In the genomic region with DNA sequence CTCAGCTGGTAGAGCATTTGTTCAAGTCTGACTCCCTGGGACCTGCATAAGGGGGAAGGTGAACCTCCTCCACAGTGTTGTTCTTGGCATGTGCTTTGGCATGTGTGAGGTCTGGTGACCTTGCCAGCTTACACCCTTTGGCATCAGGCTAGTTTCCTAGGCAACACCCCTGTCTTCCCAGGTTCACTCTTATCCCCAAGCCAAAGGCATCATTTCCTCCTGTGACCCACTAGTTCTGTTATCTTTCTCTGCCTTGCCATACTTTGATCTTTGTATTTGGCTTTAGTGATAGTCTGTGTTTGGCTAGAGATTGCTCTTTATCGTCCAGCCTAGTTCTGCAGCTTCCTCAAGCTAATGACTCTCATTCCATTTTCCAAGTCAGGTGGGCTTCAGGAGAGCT, we compare ENCODE assay signal across 12 mouse cellular contexts. TPM values are rescaled to one million over a fixed set of nuclear protein-coding genes. Genes with fewer than 3 reads are reported as not detected.
DNase-seq lines count a peak whose midpoint lies in the region; ATAC-seq and TF ChIP-seq lines count a peak whose summit lies in the region.
"Had no signal": no experiment of that assay in that cellular context is flagged by ENCODE, and none has a peak within 500 bp of the region (broad histone marks: within the 10 kb centered on the region; RNA-seq: fewer than 3 reads in every experiment).

No protein-coding gene starts in this region.

- TF ChIP-seq CTCF in liver, embryonic 14.5 days (IDR thresholded peaks at IDR 0.05; ENCODE audit: low read depth): no peak

- H3K4me3 ChIP-seq in kidney, embryonic 15.5 days (replicated peaks): no peak overlapping the region
- no peak overlapping the region for H3K4me3 ChIP-seq in liver, embryonic 14.5 days (ENCODE audit: insufficient read depth in 1 of 2, low read depth in 2 of 2, low read length in 2 of 2)
- H3K4me3 ChIP-seq: hindbrain, embryonic 13.5 days; neural tube, embryonic 13.5 days had no signal

- H3K27ac ChIP-seq in kidney, embryonic 15.5 days: no peak overlapping the region
- no peak overlapping the region for H3K27ac ChIP-seq in liver, embryonic 14.5 days
- H3K27ac ChIP-seq: hindbrain, embryonic 13.5 days; neural tube, embryonic 13.5 days had no signal

- WGBS in kidney, embryonic 15.5 days: 68% methylated on average over 1 of the region's 1 CpGs
- 14% methylated on average over 1 of the region's 1 CpGs for WGBS in liver, embryonic 14.5 days (ENCODE audit: insufficient replicate concordance)

- no peak for ATAC-seq in kidney, embryonic 15.5 days (replicated peaks; ENCODE audit: low FRiP score)
- ATAC-seq in liver, embryonic 14.5 days (ENCODE audit: insufficient read depth): peak; percentile 68
- ATAC-seq: forebrain, embryonic 16.5 days had no signal

- no peaks in the 10 kb centered on the region for H3K27me3 ChIP-seq in kidney, embryonic 15.5 days
- H3K27me3 ChIP-seq in liver, embryonic 14.5 days (ENCODE audit: control insufficient read depth, insufficient read depth, low read length): no peaks in the 10 kb centered on the region
- H3K27me3 ChIP-seq: hindbrain, embryonic 13.5 days; neural tube, embryonic 13.5 days had no signal

- no peak overlapping the region for H3K9ac ChIP-seq in kidney, embryonic 15.5 days
- no peak overlapping the region for H3K9ac ChIP-seq in liver, embryonic 14.5 days (replicated peaks)
- H3K9ac ChIP-seq: hindbrain, embryonic 13.5 days; neural tube, embryonic 13.5 days had no signal

- peaks cover 72% of the 10 kb centered on the region for H3K36me3 ChIP-seq in kidney, embryonic 15.5 days
- peaks cover 22% of the 10 kb centered on the region for H3K36me3 ChIP-seq in liver, embryonic 14.5 days (replicated peaks; ENCODE audit: control insufficient read depth, insufficient read depth, low read depth)

- peak; percentile 54; the same call in 1 of the 2 replicates for TF ChIP-seq EP300 in liver, embryonic 14.5 days (IDR thresholded peaks at IDR 0.05; ENCODE audit: low read depth)

- no peak overlapping the region for H3K4me2 ChIP-seq in kidney, embryonic 15.5 days
- H3K4me2 ChIP-seq in liver, embryonic 14.5 days (ENCODE audit: low read depth): no peak overlapping the region
- H3K4me2 ChIP-seq: hindbrain, embryonic 13.5 days; neural tube, embryonic 13.5 days had no signal

- peak; percentile 51 to 56 for DNase-seq in adrenal gland, postnatal 36 days
- no peak for DNase-seq in adrenal gland, postnatal 25 days
- DNase-seq in kidney, postnatal 10 days: peak; percentile 1
- DNase-seq in Muller cell, postnatal 12 days (ENCODE audit: inconsistent ontology term): peak; percentile 37
- DNase-seq in liver, embryonic 14.5 days (ENCODE audit: low read depth in 3 of 3, low spot score in 3 of 3): peak in 1 of 3 experiments; percentile 12
- DNase-seq in urinary bladder, postnatal 25 days (ENCODE audit: low spot score): no peak
- no peak for DNase-seq in urinary bladder, postnatal 14 days (ENCODE audit: low spot score)
- DNase-seq: thymus, adult 2 months had no signal

- H3K4me1 ChIP-seq in kidney, embryonic 15.5 days: peaks cover 7% of the 10 kb centered on the region; the same call in 1 of the 2 replicates
- peaks cover 5 to 9% of the 10 kb centered on the region in 2 experiments; a peak in 3 of 4 replicates for H3K4me1 ChIP-seq in liver, embryonic 14.5 days (replicated peaks; ENCODE audit: control insufficient read depth in 2 of 2, insufficient read depth in 2 of 2, low read length in 1 of 2)

- no peaks in the 10 kb centered on the region for H3K9me3 ChIP-seq in kidney, embryonic 15.5 days (replicated peaks)
- no peaks in the 10 kb centered on the region for H3K9me3 ChIP-seq in liver, embryonic 14.5 days (ENCODE audit: control insufficient read depth, low read length)
- H3K9me3 ChIP-seq: neural tube, embryonic 13.5 days had no signal

RNA-seq across cellular contexts. Expression of gene Cyb5b, which starts 7.4 kb away (rescaled TPM):
- 100 to 1,000 TPM; 419 to 590 TPM for total RNA-seq in adrenal gland, postnatal 36 days (2021)
- total RNA-seq in adrenal gland, postnatal 25 days (2021): 570 and 647 TPM in 2 replicates
- 131 and 133 TPM in 2 replicates for polyA plus RNA-seq in kidney, embryonic 15.5 days (2015; fragmentation: Nextera tagmentation; extraction: Ambion mirVana)
- polyA plus RNA-seq in liver, embryonic 14.5 days (2012; rRNA removed): 14.1 and 21.1 TPM in 2 replicates
- 25.4 and 25.6 TPM in 2 replicates for polyA plus RNA-seq in liver, embryonic 14.5 days (2014; fragmentation: Nextera tagmentation; extraction: Ambion mirVana)

Comparison
In these comparisons a context has a peak if more than half of its experiments do, and no peak if none do; other contexts are left out.
1. DNase-seq: peak in adrenal gland, postnatal 36 days (2 of 2), kidney, postnatal 10 days (single experiment) and Muller cell, postnatal 12 days (single experiment); none in adrenal gland, postnatal 25 days (single experiment), urinary bladder, postnatal 25 days (single experiment) and urinary bladder, postnatal 14 days (single experiment).